Mouse (Mus musculus): Measurements from ENCODE around the gene Tmbim6. TPM values are rescaled to one million over a fixed set of nuclear protein-coding genes. Genes with fewer than 3 reads are reported as not detected.
A peak's percentile ranks its signal among the peaks of the same experiment; 100 is the strongest.

Gene Tmbim6
- polyA plus RNA-seq, 1 experiment, result 1,662 TPM

DNA sequence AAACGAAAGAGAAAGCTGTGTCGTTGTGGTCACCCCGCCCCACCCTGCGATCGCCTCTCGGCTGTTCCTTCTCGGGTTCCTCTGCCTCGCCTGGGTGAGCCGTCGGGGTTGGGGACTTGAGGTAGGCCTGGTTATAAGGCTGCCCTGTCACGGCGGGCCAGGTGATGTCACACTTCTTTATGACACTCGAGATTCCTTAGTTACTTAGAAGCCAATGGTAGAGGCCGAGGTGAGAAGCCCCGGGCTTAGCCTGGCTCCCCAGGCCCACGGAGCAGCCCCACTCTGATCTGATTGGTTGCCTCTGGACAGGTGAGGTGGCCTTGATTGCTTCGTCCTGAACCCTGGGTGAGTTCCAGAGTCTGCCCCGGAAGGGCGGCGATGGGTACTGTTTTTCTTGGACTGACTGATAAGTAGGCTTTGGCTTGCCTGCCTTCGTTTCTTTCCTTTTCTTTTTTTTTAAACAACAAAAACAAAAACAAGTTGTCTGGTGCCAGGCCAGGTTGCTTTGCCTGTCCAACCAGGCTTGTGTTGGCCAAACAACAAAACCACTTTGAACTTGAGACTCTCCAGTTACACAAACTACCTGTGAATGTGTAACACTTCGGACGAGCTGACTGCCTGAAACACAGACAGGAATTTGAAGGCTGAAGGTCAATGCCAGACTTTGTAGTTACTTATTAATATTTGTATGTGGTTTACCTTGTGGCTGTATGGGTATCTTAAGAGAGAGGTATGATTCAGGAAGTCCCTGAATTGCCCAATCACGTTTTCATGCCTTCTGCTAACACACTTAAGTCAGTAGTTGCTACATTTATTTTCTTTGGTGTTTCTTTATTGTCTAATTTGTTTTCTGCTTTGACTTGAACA, 937 bp downstream of the Tmbim6 start:
- peaks cover 19% of the 10 kb centered on the region for H3K4me1 ChIP-seq (ENCODE audit: control insufficient read depth, insufficient read depth, insufficient read length, low read length)
- TF ChIP-seq POLR2A (IDR thresholded peaks at IDR 0.05; ENCODE audit: low read depth, low read length) (0 out of 2 replicates have a peak, but pooled peaks have one; percentile 49), CTCF (IDR thresholded peaks at IDR 0.05; ENCODE audit: extremely low read depth, insufficient read length, insufficient replicate concordance, low read depth, low read length) (no peak)
- H3K4me3 ChIP-seq (ENCODE audit: low read depth, low read length), result peak overlapping the region; percentile 97
- H3K27ac ChIP-seq (ENCODE audit: insufficient read depth, low read depth, low read length), result peak overlapping the region; percentile 100
- no peaks in the 10 kb centered on the region; the same call in none of the 2 replicates for H3K36me3 ChIP-seq (ENCODE audit: control insufficient read depth, insufficient read depth, low read length)
- under 1% methylated on average over 24 of the region's 24 CpGs for WGBS
- no peaks in the 10 kb centered on the region for H3K27me3 ChIP-seq (ENCODE audit: control insufficient read depth, insufficient read depth, low read length)

DNA sequence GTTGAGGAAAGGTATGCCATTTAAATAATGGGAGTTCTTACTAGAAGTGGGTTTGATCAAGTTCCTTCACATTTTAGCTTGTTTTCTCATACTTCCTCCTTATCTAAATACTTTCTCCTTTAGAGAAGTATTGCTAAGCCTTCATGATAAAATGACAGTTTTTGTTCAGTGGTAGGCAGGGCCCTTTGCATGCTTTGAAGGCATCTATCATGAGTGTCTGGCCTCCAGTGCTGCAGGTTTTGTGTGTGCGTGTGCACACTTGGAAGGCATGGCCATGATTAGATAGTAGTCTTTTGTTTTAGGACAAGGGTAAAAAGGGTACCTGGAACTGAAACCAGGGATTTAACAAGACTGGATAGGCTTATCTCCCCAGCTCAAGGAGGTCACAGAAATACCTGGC, 3.8 kb downstream of the Tmbim6 start:
- no peak overlapping the region for H3K27ac ChIP-seq (ENCODE audit: insufficient read depth, low read depth, low read length)

DNA sequence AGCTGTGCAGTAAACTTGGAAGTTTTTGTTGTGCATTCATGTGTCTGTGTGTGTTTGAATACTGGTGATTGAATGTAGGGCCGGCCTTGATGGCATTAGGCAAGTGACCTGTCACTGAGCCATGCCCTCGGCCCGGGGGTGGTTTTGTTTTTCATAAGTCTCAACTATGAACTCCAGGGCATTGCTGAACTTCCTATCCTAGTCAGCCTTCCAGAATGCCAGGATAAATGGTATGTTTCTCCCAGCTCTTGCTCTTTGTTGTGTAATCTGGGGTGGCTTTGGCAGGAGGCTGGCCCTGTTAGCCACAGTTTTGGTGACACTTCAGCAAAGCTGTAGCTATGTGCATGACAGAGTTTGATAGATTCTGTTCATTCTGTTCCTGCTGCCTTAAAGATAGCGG, 4.2 kb downstream of the Tmbim6 start:
- Histone ChIP-seq H3K4me3 (ENCODE audit: low read depth, low read length) (peak overlapping the region; percentile 33; the same call in 1 of the 2 replicates), H3K4me1 (ENCODE audit: control insufficient read depth, insufficient read depth, insufficient read length, low read length) (peaks cover 28% of the 10 kb centered on the region), H3K36me3 (ENCODE audit: control insufficient read depth, insufficient read depth, low read length) (peaks cover 13% of the 10 kb centered on the region), H3K27me3 (ENCODE audit: control insufficient read depth, insufficient read depth, low read length) (no peaks in the 10 kb centered on the region), H3K27ac (ENCODE audit: insufficient read depth, low read depth, low read length) (no peak overlapping the region; the same call in 1 of the 2 replicates)
- 17% methylated on average over 4 of the region's 4 CpGs for WGBS
- TF ChIP-seq POLR2A (IDR thresholded peaks at IDR 0.05; ENCODE audit: low read depth, low read length) (no peak), CTCF (IDR thresholded peaks at IDR 0.05; ENCODE audit: extremely low read depth, insufficient read length, insufficient replicate concordance, low read depth, low read length) (no peak)

More for the DNA sequence above, 3.8 kb downstream of the Tmbim6 start:
- Histone ChIP-seq H3K4me3 (ENCODE audit: low read depth, low read length) (peak overlapping the region; percentile 12; the same call in 1 of the 2 replicates), H3K36me3 (ENCODE audit: control insufficient read depth, insufficient read depth, low read length) (peaks cover 11% of the 10 kb centered on the region), H3K27me3 (ENCODE audit: control insufficient read depth, insufficient read depth, low read length) (no peaks in the 10 kb centered on the region), H3K4me1 (ENCODE audit: control insufficient read depth, insufficient read depth, insufficient read length, low read length) (peaks cover 31% of the 10 kb centered on the region)
- TF ChIP-seq POLR2A (IDR thresholded peaks at IDR 0.05; ENCODE audit: low read depth, low read length) (no peak), CTCF (IDR thresholded peaks at IDR 0.05; ENCODE audit: extremely low read depth, insufficient read length, insufficient replicate concordance, low read depth, low read length) (no peak)
- 2% methylated on average over 1 of the region's 1 CpGs for WGBS

DNA sequence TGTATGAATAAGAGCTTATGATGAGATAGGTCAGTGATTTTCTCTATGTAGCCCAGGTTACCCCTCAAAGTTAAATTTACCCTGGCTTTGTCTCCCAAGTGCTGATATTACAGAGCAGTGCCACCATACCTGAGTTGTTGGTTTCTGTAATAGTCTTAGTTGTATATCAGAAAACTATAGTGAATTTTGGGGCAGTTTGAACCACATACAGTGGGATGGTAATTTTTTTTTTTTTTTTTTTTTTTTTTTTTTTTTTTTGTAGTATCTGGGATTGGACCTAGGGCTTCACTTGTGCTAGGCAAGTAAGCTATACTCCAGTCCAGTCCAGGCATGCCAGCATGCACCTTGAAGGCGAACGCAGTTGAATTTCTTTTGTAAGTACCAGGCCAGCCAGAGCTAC, 4.9 kb downstream of the Tmbim6 start:
- no peaks in the 10 kb centered on the region for H3K27me3 ChIP-seq (ENCODE audit: control insufficient read depth, insufficient read depth, low read length)
- H3K4me3 ChIP-seq (ENCODE audit: low read depth, low read length), result no peak overlapping the region
- H3K27ac ChIP-seq (ENCODE audit: insufficient read depth, low read depth, low read length), result no peak overlapping the region
- 78% methylated on average over 2 of the region's 2 CpGs for WGBS
- H3K36me3 ChIP-seq (ENCODE audit: control insufficient read depth, insufficient read depth, low read length), result peaks cover 21% of the 10 kb centered on the region
- peaks cover 30% of the 10 kb centered on the region for H3K4me1 ChIP-seq (ENCODE audit: control insufficient read depth, insufficient read depth, insufficient read length, low read length)
- TF ChIP-seq CTCF (IDR thresholded peaks at IDR 0.05; ENCODE audit: extremely low read depth, insufficient read length, insufficient replicate concordance, low read depth, low read length), result no peak
- no peak for TF ChIP-seq POLR2A (IDR thresholded peaks at IDR 0.05; ENCODE audit: low read depth, low read length)

DNA sequence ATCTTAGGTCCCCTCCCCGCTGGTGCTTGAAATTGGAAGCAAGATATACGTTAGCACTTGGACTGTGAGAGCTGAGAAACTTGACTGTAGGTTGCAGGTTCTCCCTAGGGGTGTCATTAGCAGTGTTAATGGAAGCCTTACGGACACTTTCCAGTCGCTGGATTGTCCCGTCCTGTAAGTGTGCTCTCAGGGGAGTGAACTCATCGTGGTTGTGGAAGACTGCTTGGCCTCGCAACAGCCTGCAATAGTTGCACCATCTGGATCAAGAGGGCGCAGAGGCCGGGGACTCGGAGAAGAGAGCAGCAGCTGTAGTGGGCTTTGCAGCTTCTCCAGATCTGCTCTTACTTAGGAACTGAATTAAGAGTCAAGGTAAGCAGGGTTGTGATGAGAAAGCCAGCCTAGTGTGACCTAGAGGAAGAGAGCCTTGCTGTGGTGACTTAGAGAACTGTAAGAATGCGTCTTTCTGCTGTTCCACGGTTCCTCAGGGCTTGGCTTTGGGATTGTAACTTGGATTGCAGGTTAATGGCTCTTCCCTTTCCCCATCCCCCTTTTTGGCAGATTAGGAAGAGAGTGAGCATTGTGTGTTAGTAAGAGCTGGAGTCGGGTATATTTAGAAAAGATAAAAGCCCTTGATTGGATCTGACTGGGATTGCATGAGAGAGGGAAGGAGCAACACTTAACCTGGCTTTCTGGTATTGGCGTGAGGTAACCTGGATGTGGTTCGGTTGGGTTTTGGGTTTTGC, 7.0 kb downstream of the Tmbim6 start:
- no peak overlapping the region for H3K27ac ChIP-seq (ENCODE audit: insufficient read depth, low read depth, low read length)
- peaks cover 41% of the 10 kb centered on the region for H3K4me1 ChIP-seq (ENCODE audit: control insufficient read depth, insufficient read depth, insufficient read length, low read length)
- no peaks in the 10 kb centered on the region for H3K27me3 ChIP-seq (ENCODE audit: control insufficient read depth, insufficient read depth, low read length)
- no peak for TF ChIP-seq POLR2A (IDR thresholded peaks at IDR 0.05; ENCODE audit: low read depth, low read length)
- TF ChIP-seq CTCF (IDR thresholded peaks at IDR 0.05; ENCODE audit: extremely low read depth, insufficient read length, insufficient replicate concordance, low read depth, low read length), result no peak
- 42% methylated on average over 15 of the region's 15 CpGs for WGBS
- H3K4me3 ChIP-seq (ENCODE audit: low read depth, low read length), result no peak overlapping the region
- H3K36me3 ChIP-seq (ENCODE audit: control insufficient read depth, insufficient read depth, low read length), result peaks cover 37% of the 10 kb centered on the region

DNA sequence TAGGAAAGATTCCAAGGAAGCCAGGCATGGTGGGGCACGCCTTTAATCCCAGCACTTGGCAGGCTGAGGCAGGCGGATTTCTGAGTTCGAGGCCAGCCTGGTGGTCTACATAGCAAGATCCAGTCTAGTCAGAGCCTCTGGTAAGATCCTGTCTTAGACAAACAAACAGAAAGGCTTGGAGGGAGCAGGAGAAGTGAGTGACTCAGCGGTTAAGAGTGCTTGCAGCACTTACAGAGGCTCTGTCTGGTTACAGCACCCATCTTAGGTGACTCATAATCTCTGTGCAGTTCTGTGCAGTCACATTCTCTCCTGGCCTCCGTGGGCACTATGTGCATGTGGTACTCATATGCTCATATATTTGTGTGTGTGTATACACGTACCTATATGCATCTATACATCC, 7.9 kb downstream of the Tmbim6 start:
- Histone ChIP-seq H3K4me1 (ENCODE audit: control insufficient read depth, insufficient read depth, insufficient read length, low read length) (peaks cover 41% of the 10 kb centered on the region), H3K27me3 (ENCODE audit: control insufficient read depth, insufficient read depth, low read length) (no peaks in the 10 kb centered on the region), H3K27ac (ENCODE audit: insufficient read depth, low read depth, low read length) (no peak overlapping the region), H3K4me3 (ENCODE audit: low read depth, low read length) (no peak overlapping the region), H3K36me3 (ENCODE audit: control insufficient read depth, insufficient read depth, low read length) (peaks cover 46% of the 10 kb centered on the region)
- 38% methylated on average over 6 of the region's 6 CpGs for WGBS
- TF ChIP-seq CTCF (IDR thresholded peaks at IDR 0.05; ENCODE audit: extremely low read depth, insufficient read length, insufficient replicate concordance, low read depth, low read length) (no peak), POLR2A (IDR thresholded peaks at IDR 0.05; ENCODE audit: low read depth, low read length) (no peak)

Measured in small intestine, adult 2 months (tissue).